Mouse (Mus musculus): ENCODE measurements around the gene Rpl35. TPM values are rescaled to one million over a fixed set of nuclear protein-coding genes. Genes with fewer than 3 reads are reported as not detected.

Gene Rpl35
- polyA plus RNA-seq, 1 experiment from 2014 or later = 592 TPM

DNA sequence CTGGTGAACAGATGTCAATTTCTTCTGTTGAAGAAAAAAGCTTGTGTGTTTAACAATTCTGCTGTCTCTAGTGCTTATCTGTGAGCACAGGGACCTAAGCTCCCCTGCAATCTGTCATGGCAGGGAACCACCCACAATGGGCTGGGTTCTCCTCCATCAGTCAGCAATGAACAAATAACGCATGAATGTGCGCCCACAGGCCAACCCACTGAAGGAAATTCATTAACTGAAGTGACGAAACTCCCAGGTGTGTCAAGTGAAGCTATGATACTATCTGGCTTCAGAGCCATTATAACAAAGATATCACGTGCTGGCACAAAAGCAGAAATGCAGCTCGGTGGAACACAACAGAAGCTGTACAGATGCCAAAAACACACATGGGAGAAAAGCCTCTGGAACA is 35.4 kb downstream of the Rpl35 start:
- H3K9ac ChIP-seq = no peak overlapping the region
- H3K4me2 ChIP-seq = no peak overlapping the region
- H3K36me3 ChIP-seq = no peaks in the 10 kb centered on the region
- no peak for ATAC-seq (ENCODE audit: low FRiP score, low read depth)
- no peak overlapping the region for H3K4me3 ChIP-seq
- no peak overlapping the region for H3K27ac ChIP-seq (replicated peaks)
- H3K27me3 ChIP-seq = no peaks in the 10 kb centered on the region
- H3K9me3 ChIP-seq = no peaks in the 10 kb centered on the region
- WGBS = 79% methylated on average over 5 of the region's 5 CpGs
- H3K4me1 ChIP-seq (replicated peaks) = no peaks in the 10 kb centered on the region

DNA sequence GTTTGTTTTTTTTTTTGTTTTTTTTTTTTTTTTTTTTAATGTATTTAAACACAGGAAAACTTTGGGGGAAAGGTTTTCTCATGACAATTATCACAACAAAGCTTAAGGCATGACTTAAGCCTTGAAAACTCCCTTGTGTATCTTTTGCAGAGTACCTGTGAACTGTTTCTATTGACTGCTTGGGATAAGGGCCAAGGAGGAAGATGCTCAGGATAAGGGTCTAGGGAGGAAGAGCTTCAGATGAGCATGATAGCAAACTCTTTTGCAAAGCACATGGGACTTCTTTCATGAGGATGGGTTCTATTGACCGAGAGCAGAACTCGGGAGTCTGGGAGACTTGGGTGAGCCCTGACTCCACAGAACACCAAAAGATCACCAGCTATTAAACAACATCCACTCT is 35.8 kb downstream of the Rpl35 start:
- H3K9me3 ChIP-seq = no peaks in the 10 kb centered on the region
- no peak for ATAC-seq (ENCODE audit: low FRiP score, low read depth)
- no peaks in the 10 kb centered on the region for H3K4me1 ChIP-seq (replicated peaks)
- no peak overlapping the region for H3K27ac ChIP-seq (replicated peaks)
- 93% methylated on average over 2 of the region's 2 CpGs for WGBS
- H3K27me3 ChIP-seq = no peaks in the 10 kb centered on the region
- H3K36me3 ChIP-seq = no peaks in the 10 kb centered on the region
- H3K9ac ChIP-seq = no peak overlapping the region
- H3K4me2 ChIP-seq = no peak overlapping the region
- no peak overlapping the region for H3K4me3 ChIP-seq

DNA sequence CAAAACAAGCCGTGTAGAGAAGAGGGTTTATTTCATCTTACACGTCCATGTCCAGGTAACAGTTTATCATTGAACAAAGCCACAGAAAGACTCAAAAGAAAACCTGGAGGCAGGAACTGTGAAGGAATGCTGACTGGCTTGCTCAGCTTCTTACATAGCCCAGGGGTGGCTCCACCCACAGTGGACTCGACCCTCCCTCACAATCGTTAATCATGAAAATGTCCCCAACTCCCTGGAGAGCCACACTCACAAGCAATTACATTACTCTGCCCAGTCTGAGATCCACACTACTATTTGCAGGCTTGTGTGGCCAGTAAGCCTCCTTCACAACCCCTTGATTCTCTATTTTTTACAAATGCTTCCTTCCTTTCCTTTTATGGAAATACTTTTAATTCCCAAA is 41.2 kb downstream of the Rpl35 start:
- H3K27ac ChIP-seq (replicated peaks) = no peak overlapping the region
- H3K4me2 ChIP-seq = no peak overlapping the region
- no peak for ATAC-seq (ENCODE audit: low FRiP score, low read depth)
- no peaks in the 10 kb centered on the region for H3K36me3 ChIP-seq
- no peaks in the 10 kb centered on the region for H3K4me1 ChIP-seq (replicated peaks)
- no peaks in the 10 kb centered on the region for H3K9me3 ChIP-seq
- H3K4me3 ChIP-seq = no peak overlapping the region
- WGBS = 32% methylated on average over 4 of the region's 4 CpGs
- H3K9ac ChIP-seq = no peak overlapping the region
- H3K27me3 ChIP-seq = no peaks in the 10 kb centered on the region

DNA sequence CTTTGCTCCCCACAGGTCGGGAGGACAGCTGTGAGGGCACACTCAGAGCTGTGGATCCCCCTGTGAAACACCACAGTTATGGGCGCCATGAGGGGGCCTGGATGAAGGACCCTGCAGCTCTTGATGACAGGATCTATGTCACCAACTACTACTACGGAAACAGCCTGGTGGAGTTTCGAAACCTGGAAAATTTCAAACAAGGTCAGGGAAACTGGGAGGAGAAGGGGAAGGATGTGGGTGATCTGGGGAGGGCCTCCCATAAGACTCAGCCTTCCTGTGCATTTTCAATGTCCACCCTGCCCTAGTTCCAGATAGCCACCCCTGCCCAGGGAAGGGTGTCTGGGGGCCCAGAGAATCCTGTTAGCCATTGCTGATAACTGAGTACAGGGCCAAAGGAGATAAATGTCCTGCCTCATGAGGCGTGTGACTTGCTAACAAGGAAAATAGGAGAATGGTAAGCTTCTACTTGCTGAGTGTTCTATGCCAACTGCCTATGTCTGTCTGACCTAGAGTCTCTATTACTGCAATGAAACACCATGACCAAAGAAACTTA is 47.7 kb downstream of the Rpl35 start:
- 92% methylated on average over 5 of the region's 5 CpGs for whole genome bisulfite sequencing
- no peak for ATAC-seq (ENCODE audit: low FRiP score, low read depth)

DNA sequence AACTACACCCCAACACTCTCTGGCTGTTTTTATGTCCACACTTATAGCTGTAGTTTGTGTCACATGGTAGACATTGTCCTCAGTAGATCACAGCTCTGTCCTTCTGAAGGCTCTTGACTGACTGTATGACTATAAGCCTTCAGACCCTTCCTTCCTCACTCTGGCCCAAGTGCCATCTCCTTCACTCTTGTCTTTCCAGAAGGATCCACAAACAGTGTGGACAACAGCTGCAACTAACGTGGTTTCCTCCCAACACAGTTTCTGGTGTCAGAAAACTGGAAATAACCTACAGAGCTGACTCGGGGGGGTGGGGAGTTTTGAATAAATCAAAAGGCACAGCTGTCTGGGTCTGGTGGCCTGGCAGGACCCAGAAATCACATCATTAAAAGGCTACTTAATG is 49.4 kb downstream of the Rpl35 start:
- Histone ChIP-seq H3K27me3 (no peaks in the 10 kb centered on the region), H3K4me3 (no peak overlapping the region), H3K9me3 (no peaks in the 10 kb centered on the region), H3K36me3 (no peaks in the 10 kb centered on the region), H3K4me2 (no peak overlapping the region), H3K9ac (no peak overlapping the region), H3K4me1 (replicated peaks) (no peaks in the 10 kb centered on the region), H3K27ac (replicated peaks) (no peak overlapping the region)
- WGBS = 79% methylated on average over 2 of the region's 2 CpGs
- no peak for ATAC-seq (ENCODE audit: low FRiP score, low read depth)

More for the DNA sequence above, 47.7 kb downstream of the Rpl35 start:
- Histone ChIP-seq H3K9ac (no peak overlapping the region), H3K36me3 (no peaks in the 10 kb centered on the region), H3K4me1 (replicated peaks) (no peaks in the 10 kb centered on the region), H3K27me3 (no peaks in the 10 kb centered on the region), H3K9me3 (no peaks in the 10 kb centered on the region), H3K27ac (replicated peaks) (no peak overlapping the region), H3K4me2 (no peak overlapping the region), H3K4me3 (no peak overlapping the region)

DNA sequence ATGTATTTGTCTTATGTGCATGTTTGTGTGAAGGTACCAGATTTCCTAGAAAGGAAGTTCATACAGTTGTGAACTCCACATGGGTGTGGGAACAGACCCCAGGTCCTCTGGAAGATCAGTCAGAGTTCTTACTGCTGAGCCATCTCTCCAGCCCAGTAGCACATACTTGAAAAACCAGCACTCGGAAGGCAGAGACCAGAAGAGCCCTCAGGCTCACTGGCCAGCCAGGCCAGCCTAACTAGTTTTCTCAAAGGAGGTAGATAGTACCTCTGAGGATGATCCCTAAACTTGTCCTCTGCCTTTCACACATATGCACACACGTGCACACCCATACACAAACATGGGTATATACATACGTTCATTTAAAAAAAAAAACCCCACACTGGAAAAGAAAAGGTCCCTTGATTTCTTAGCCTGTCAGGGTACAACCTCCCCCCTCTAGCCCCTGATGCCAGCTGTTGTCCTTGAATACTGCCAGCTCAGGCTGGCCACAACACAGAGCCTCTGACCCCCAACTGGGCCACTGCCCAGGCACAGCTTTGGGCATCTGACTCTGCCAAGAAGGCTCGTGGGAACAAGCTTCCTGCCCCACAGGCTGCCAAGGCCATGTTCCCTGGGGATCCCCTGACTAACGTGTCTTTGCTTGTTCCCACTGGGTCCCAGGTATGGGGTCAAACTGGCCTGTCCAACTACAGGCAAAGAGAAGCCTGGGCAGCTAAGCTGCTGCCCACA is 52.1 kb downstream of the Rpl35 start:
- H3K4me1 ChIP-seq (replicated peaks) = peaks cover 5% of the 10 kb centered on the region
- H3K27me3 ChIP-seq = no peaks in the 10 kb centered on the region
- ATAC-seq (ENCODE audit: low FRiP score, low read depth) = no peak
- H3K27ac ChIP-seq (replicated peaks) = no peak overlapping the region
- no peaks in the 10 kb centered on the region for H3K36me3 ChIP-seq
- no peaks in the 10 kb centered on the region for H3K9me3 ChIP-seq
- 66% methylated on average over 5 of the region's 5 CpGs for WGBS
- H3K9ac ChIP-seq = no peak overlapping the region
- H3K4me2 ChIP-seq = no peak overlapping the region
- H3K4me3 ChIP-seq = no peak overlapping the region

Other genes starting within 250 kb of the Rpl35 start
- gene Nr6a1, start 77.9 kb downstream of the Rpl35 start, polyA plus RNA-seq (2015; fragmentation: Nextera tagmentation; extraction: Ambion mirVana) = 2.1 and 2.2 TPM in 2 replicates
- gene Olfml2a, start 73.6 kb downstream of the Rpl35 start, polyA plus RNA-seq (2015; fragmentation: Nextera tagmentation; extraction: Ambion mirVana) = 4.7 and 7.3 TPM in 2 replicates
- gene Wdr38, start 8.1 kb downstream of the Rpl35 start, polyA plus RNA-seq (2015; fragmentation: Nextera tagmentation; extraction: Ambion mirVana) = 1.8 and 2.1 TPM in 2 replicates
- 140 and 153 TPM in 2 replicates for gene Arpc5l, start 276 bp downstream of the Rpl35 start, polyA plus RNA-seq (2015; fragmentation: Nextera tagmentation; extraction: Ambion mirVana)
- gene Golga1, start 59.9 kb upstream of the Rpl35 start, polyA plus RNA-seq (2015; fragmentation: Nextera tagmentation; extraction: Ambion mirVana) = 28.9 and 30.3 TPM in 2 replicates
- gene Scai, start 185.1 kb upstream of the Rpl35 start, polyA plus RNA-seq (2015; fragmentation: Nextera tagmentation; extraction: Ambion mirVana) = 15.4 and 18.7 TPM in 2 replicates
- 68.5 and 70.5 TPM in 2 replicates for gene Ppp6c, start 220.8 kb upstream of the Rpl35 start, polyA plus RNA-seq (2015; fragmentation: Nextera tagmentation; extraction: Ambion mirVana)